Mouse (Mus musculus) urinary bladder, postnatal 10 days (tissue): Measurements from ENCODE around the gene Adcy5.

Source experiments
- DNase-seq: peaks from one replicate; pipeline ENCODE4 v3.0.0; 2022; ENCODE audit warnings: low spot score

The Adcy5 gene

DNA sequence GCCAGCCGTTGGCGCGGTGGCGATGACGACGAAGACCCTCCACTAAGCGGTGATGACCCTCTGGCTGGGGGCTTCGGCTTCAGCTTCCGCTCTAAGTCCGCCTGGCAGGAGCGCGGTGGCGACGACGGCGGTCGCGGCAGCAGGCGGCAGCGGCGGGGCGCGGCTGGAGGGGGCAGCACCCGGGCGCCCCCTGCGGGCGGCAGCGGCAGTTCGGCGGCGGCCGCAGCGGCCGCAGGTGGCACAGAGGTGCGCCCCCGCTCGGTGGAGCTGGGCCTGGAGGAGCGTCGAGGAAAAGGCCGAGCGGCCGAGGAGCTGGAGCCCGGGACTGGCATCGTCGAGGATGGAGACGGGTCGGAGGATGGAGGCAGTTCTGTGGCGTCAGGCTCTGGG lies 1.6 kb downstream of the Adcy5 start:
- DNase-seq: no peak

DNA sequence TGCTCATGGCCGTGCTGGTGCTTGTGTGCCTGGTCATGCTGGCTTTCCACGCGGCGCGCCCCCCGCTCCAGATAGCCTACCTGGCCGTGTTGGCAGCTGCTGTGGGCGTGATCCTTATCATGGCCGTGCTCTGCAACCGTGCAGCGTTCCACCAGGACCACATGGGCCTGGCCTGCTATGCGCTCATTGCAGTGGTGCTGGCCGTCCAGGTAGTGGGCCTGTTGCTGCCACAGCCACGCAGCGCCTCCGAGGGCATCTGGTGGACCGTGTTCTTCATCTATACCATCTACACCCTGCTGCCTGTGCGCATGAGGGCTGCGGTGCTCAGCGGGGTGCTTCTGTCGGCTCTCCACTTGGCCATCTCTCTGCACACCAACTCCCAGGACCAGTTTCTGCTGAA lies 2.2 kb downstream of the Adcy5 start:
- DNase-seq: no peak

DNA sequence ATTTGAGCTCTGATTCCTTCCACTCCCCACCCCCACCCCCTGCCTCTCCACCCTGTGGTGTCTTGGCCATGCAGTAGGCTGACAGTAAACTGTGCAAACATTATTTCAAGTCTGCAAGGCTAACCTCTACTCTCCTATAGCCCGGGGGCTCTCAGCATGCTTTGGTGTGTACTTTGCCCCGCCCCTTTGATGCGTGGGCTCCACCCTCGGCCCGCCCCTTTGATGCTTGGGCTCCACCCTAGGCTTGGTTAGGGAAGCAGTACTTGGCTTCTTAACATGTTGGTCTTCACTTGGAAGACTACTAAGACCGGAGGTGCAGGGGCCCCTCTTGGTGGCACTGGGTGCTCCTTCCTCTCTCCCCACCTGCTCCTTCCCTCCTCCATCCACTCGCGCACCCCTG lies 4.9 kb downstream of the Adcy5 start:
- DNase-seq: no peak

DNA sequence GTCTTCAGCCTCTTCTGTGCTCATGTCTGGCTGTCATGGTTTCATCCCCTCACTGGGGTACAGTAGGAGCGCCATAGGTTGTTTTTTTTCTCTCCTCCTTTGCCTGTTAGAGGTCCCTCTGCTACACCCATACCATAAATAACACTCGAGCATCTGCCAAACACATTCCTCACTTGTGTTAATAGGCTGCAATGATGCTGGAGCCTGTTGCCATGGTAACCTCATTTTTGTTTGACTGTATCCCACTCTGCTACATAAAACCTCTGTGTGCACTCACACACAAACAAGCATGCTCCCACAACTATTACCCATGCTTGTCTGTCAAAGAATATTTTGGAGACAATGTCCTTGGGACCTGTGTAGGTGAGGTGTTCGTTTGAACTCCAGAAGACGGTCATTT lies 5.3 kb downstream of the Adcy5 start:
- DNase-seq: no peak

DNA sequence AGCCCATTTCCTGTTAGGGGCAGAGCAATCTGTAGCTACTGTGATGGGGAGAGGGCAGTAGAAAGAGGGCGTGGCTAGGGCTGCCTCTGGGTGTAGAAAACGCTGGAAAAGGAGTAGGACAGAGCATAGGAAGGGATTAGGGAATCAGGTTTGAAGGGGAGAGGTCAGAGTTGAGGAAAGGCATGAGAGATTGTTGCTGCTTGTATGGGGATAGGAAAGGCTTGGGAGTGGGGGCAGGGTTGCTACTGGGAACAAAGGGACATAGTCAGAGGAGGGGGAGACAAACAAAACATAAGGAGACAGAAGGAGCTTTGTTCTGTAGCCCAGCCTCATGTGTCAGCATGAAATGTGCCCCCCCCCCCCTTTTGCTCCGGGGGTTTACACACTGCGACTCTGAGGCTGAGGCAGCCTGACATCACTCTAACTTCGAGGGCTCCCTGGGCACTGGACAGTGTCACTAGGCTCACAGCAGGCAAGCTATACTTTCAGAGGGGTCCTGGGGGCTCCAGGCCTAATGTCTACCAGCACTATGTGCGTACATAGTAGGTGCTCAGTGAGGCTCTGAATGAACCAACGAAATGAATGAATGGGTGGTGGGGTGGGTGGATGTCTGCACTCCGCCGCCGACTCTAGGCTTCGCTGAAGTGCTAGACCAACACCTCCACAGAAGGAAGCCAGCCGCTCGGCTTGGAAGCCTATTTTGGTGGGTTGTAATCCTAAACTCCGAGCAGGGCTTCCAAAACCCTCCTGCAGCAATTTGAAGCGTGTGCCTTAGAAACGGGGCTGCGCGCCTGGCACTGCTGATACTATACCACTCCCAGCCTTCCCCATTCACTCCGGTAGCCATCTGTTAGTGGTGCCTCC lies 9.9 kb downstream of the Adcy5 start:
- no peak for DNase-seq

DNA sequence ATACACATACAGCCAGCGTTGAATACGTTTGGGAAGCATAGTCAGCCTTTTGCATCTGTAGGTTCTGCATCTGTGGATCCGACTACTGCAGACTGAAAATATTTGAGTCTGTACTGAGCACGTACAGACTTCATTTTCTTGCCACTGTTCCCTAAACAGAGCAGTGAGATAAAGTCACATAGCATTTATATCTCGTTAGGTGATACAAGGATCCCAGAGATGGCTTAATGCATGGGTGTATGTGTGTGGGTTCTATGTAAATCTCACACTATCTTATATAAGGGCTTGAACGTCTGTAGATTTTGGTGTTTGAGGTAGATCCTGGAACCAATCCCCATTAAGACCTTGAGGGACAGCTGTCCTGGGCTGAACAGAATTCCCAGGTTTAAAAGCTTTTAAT lies 10.7 kb downstream of the Adcy5 start:
- no peak for DNase-seq

DNA sequence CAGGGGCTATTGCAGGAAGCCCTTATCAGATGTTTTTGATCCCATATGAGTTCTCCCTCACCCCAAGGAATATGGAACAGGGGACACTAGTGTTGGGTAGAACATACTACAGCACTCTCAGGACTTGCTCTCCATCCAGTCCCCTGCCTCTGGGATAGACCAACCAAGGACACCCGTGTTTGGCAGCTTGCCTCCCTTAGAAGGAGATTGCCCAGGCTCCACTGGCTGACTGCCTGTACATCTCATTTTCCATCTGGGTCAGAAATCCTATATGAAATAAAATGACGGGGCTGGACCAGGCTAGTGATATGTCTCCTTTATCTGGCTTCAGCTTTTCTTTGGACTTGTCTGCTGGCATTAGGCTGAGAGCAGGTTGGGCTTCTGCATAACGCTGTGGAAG lies 11.1 kb downstream of the Adcy5 start:
- no peak for DNase-seq

DNA sequence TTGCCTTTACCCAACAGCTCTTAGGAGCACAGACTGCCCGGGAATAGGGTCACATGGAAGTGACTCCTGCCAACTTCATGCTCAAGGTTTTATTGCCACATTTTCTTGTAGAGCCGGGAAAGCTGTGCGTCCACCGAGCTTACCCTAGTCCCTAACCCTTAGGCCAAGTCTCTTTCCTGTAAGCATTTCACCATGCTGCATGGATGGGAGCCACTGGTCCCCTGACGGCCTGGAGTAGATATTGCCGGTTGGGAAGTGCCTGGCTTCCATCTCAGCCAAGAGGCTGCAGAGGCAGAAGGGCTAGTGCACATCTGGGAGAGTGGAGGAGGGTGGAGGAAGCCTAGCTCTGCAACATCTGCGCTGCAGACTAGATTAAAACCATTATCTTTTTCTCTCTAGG lies 14.8 kb downstream of the Adcy5 start:
- no peak for DNase-seq

DNA sequence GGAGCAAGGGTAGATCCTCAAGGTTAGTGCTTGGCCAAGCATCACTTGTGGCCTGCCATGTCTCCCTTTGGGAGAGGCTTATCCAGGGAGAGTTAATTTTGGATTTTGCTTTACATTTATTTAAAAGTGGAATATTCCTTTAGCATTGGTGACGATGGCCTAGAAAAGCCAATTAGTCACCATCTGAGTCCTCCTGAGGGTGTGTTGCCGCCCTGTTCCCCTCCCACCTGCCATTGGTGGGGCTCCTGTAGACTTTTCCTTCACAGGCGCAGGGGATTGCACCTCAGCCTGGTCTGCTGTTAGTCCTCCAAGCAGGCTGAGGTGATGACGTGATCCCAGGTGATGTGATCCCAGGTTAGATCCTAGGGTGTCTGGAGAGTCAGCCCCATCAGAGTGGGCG lies 17.5 kb downstream of the Adcy5 start:
- no peak for DNase-seq

DNA sequence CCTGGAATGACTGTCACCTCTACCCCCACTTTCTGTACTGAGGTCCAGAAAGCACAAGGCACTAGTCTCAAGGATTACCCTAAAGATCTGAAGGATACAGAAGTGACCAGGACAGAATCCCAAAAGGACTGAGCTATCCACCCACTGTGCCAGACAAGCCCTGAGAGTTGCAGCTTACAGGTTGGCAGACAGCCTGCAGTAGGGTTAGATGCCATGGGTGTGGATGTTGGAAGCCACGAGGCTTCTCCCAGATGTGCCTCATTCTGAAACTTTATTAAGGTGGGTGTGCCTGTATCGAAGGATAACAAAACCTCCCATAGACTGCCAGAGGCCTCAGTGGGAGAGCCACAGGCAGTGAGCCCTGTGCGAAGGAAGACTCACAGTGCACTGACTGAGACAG lies 23.8 kb downstream of the Adcy5 start:
- DNase-seq: no peak

DNA sequence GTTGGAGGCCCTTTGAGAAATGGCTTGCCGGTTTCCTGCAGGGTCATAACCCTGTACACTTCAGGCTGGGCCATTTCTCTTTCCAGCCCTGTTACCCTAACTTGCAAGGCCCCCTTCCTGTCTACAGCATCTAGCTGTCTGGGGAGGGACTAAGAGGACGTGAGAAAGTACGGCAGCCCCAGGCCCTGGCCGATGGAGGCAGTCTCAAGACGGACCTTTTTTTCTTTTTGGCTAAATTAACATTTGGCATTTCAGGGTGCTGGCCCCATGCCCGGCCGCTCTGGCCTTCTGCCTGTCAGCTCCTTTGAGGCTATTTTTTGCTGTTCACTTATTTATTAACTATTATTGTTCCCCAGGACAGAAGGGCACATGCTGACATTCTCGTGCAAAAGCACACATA lies 24.4 kb downstream of the Adcy5 start:
- no peak for DNase-seq

DNA sequence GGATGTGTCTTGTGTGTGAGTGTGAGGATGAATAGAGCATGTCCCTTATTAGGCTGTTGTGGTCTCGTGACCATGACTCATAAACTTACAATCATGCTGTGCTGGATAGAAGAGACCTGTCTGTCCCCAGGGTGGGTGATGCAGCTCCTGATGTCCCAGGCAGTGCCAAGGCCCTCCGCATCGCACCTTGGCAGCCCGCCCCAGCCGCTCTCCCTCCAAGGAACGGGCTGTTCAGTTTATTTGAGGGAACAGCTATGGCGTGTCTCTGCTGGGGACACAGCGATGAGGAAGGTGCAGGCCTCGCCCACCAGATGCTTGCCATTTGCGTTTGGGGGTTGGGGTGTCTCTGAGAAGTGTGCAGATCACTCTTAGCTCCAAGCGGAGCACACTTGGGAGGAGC lies 28.5 kb downstream of the Adcy5 start:
- no peak for DNase-seq

DNA sequence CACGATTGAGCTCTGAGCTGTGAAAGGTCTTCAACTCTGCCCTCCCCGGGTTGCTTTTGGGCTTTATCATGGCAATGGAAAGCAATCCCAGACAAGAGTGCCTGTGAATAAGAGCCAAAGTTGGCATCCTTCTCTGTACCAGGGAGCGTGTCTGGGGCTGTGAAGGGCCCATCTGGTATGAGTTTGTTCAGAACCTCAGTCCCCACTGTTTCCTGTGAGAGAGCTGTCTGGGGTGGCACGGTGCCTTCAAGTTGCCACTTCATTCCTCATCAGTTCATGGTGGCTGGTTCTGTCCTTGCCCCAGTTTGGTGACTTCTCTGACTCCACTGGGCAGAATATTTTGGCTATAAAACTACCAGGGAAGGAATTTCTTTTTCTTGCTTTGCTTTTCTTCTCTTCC lies 33.4 kb downstream of the Adcy5 start:
- no peak for DNase-seq

DNA sequence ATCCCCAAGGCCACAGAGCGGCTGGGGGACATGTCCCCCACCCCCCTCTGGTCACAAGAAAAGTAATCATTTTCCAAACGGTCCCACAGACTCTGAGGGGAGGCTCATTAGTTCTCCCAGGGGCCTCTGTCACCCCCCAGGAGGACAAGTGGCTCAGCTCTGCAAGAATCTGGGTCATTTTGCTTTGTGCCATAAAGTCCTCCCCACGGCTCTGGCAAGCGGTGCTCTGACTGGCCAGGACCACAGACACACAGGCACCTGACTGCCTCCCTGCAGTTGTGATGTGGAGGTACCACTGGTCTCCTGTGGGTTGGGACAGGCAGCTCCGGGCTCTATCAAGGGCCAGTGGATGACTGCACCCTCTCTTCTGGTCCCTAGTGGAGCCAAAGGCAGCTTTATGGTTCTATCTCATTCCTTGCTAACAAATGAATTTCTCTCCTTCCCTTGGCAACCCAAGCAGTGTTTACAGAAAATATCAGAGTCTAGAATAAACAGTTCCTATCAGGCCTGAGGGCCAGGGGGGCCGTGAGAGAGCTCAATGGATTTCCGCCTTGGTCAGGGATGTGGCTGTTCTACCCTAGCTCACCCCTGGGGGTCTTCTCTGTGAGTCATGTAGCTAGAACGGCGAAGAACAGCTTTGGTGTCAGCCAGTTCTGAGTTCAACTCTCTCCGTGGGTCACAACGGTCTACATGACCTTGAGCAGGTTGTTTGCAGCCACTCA lies 34.9 kb downstream of the Adcy5 start:
- no peak for DNase-seq

DNA sequence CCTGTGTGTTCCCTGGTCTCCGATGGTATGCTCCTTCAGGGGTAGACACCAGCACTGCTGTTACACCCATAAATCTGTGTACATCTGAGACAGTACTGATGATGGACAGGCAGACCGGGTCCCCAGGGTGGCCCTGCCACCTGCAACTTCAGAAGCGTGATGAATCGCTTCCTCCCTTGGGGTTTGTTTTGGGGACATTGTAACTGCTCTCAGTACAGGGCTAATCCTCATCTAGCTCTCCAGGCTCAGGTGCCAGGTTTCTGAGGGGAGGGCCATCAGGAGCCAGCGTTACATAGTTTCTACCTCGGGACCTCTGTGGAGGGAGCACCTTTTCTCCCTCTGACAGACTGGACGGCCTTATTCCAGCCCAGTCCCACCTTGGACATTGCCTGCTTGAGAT lies 36.1 kb downstream of the Adcy5 start:
- no peak for DNase-seq

DNA sequence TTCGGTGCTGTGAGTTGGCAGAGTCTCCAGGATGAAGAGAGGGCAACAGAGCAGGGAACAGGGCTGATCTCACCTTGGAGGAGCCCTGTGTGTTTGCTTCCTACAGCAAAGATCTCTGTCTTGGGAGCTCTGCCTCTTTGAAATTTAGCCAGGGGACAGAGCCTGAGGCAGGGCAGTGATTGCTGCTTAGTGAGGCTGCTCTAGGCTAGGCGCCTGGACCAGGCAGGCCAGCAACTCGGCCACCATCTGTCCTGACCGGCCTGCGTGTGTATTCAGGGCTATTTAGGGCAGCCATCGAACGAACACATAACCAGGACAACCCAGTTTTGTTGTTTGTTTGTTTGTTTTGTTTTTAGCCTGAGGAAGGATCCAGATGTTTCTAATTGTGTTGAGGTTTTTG lies 36.6 kb downstream of the Adcy5 start:
- no peak for DNase-seq

DNA sequence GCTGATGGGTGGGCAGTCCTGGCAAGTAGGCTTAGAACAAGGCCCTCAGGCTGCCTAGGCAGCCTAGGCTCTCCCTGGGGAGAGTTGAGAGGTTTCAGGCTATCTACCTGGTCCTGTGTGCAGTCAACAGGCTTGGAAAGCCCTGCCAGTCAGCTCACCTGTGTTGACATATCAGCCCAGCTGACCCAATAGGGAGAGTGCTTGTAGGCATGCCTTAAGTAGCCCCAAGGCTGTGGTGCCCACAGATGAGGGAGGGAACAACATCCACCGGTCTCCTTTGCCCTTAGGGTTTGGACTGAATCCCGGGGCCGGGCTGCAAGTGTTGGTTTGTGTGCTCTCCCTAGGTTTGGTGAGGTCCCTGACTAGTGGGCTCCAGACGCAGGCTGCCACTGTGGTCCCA lies 37.8 kb downstream of the Adcy5 start:
- DNase-seq: no peak

DNA sequence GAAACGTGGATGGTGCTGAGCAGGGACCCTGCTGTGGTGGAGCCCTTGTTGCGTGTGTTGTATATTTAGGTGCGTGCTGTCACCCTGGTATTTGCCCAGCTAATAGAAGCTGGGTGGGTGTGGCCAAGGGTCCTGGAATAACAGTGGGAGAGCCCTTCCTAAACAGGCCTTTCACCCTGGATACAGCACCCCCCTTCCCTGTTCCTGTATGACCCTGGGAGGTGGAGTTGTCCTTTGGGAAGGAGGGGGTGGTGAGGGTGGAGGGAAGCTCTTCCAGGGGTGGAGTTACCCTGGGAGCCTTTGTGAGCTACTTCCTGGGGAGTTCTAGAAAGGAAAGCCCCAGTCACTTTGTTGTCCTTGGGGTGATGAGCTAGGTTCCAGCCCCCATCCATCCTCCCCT lies 38.7 kb downstream of the Adcy5 start:
- DNase-seq: no peak

DNA sequence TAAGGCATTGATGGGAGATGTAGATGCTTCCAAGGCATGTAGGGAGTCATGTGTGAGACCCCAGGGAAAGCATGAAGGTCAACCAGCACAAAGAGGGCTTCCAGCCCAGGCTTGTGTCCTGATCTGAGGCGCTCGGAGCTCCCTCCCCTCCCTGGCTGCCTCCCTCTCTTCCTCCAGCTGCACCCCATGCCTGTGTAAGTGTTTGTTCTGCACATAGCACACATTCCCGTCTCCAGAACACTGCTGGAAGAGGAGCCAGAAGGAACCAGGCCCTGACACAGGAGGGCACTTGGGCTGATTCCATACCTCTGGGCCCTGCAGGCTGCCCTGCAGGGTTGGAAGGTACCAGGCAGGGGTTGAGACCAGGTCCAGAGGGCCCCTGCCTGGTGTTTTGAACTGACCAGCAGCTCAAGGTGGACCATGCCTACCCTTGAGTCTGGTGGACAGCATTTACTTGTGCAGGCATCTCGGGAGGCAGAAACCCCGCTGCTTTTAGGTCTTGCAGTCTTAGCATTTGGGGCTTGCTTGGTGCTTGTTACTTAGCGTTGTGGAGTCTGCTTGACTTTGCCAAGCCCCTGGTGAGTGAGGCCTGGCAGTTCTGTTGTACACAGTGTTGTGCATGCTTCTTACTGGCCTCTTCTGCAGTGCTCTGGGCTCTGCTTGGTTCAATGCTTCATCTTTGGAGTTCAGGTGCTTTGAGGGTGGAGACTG lies 45.2 kb downstream of the Adcy5 start:
- no peak for DNase-seq

DNA sequence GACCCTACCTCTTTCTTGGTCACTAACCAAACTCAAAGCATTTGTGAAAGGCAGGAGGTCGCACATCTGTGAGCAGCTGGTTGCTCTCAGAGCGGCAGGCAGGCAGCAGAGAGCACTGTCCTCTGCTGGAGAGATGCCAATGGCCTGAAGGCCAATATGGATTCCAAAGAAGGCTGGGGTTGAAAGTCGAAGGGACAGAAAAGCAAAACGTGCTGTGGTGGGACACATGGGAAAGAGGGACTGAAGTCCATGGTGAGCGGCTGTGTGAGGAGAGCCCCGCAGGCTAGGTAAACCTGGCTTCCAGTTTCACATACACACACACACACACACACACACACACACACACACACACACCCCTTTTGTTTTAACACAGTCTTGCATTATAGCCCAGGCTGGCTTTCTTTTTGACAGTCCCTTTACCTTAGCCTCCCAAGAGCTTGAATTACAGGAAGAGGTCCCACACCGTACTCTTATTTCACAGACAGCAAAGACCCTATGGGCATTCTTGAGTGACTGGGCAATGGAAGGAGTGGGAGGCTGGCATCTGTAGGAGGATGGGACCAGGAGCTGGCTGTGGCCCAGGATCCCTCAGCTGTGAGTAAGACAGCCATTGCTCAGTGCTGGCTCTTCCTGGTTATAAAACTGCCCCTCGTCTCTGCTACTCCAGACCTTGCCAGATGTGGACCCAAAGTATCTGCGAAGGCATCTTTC lies 45.9 kb downstream of the Adcy5 start:
- DNase-seq: no peak

DNA sequence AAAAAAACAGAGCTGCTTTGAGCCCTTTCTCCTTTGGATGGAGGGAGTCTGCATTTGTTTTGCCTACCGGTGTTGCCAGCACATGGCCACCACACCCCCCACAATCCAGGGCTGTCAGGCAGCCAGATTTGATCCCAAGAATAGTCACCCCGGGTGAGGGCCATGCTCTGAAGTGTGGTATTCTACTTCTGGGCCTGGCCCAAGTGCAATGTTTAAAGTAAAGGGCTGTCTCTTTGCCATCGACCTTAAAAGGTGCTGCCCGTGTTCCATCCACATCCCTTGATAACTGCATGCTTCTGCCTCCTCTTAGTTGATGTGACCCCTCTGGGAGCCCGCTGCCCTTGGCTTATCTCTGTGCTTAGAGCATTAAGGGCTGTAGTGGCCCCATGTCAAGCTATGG lies 46.6 kb downstream of the Adcy5 start:
- DNase-seq: no peak

DNA sequence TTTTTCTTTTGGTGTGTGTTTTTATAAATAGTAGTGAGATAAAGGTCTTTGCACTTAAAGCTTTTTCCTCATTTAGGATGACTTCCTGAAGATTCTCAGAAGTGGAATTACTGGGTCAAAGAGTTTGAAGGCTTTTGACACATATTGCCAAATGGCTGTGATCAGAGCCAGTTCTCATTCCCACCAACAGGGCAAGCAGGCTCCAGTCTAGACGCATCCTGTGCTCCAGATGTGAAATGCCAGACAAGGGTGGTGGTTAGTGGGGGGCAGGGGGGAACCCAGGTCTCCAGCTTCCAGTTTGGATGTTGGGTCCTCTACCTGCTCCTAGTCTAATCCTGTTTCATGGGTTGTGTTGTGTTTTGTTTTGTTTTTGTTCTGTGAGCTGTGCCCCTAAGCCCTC lies 48.8 kb downstream of the Adcy5 start:
- no peak for DNase-seq

DNA sequence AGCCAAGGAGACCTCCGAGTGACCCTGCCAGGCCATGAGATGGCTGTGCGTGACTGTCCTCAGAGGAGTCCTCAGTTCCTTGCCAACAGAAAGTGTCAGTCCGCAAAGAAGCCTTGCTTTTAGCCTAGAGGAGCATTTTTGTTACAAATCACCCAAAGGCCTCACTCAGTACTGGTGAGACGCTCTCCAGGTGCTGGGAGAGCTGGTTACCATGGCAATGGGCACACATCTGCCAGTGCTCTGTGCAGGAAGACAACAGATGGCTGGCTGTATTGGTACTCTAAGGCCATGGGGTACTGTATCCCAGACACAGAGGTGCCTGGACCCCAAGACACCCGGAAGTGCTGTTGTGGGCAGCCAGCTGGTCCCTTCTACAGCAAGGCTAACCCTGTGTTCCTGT lies 51.0 kb downstream of the Adcy5 start:
- no peak for DNase-seq
